Mouse (Mus musculus) gonadal fat pad, adult 2 months (tissue): ENCODE results near the gene Olfr353. TPM values are rescaled to one million over a fixed set of nuclear protein-coding genes. Genes with fewer than 3 reads are reported as not detected.

Experiments used
- DNase-seq: peaks from one replicate; pipeline ENCODE4 v3.0.0-alpha.2; 2012; ENCODE audit warnings: low read depth
- polyA plus RNA-seq: library from polyadenylated mRNA; depleted of rRNA; stranded (reverse); fragments of >200 nt; gene quantifications from 2 replicates; pipeline ENCODE4 v1.2.3, GENCODE M21; 2012; rRNA removed

Olfr353 gene
- not detected in 2 replicates for polyA plus RNA-seq

- no peak for DNase-seq
Observed at GRCm38 (mm10) chr2:36892836-36893235, at the start of gene Olfr353. Gene Olfr353, minus strand, starts transcription at chr2:36892936.

- DNase-seq: no peak
Observed at GRCm38 (mm10) chr2:36936821-36937220, 44.1 kb upstream of the Olfr353 start, which contains the start of gene Olfr356. Gene Olfr356, plus strand, starts transcription at chr2:36937121.

- no peak for DNase-seq
Observed at GRCm38 (mm10) chr2:36928797-36929196, 36.1 kb upstream of the Olfr353 start, which contains the start of gene Olfr355. Gene Olfr355, minus strand, starts transcription at chr2:36928897.

- no peak for DNase-seq
Observed at GRCm38 (mm10) chr2:36905380-36905779, 12.6 kb upstream of the Olfr353 start, which contains the start of gene Olfr354. Gene Olfr354, plus strand, starts transcription at chr2:36905680.

- no peak for DNase-seq
Observed at GRCm38 (mm10) chr2:36897114-36897513, 4.4 kb upstream of the Olfr353 start.

GRCm38 (mm10) chr2:36868160-36868559 is 24.6 kb downstream of the Olfr353 start, which contains the start of gene Olfr352:
Gene Olfr352, plus strand, starts transcription at chr2:36868460.
- no peak for DNase-seq

- no peak for DNase-seq
Observed at GRCm38 (mm10) chr2:36862560-36862959, 30.2 kb downstream of the Olfr353 start, which contains the start of gene Olfr351. Gene Olfr351, minus strand, starts transcription at chr2:36862660.

- no peak for DNase-seq
Observed at GRCm38 (mm10) chr2:36846010-36846409, 46.7 kb downstream of the Olfr353 start, which contains the start of gene Olfr350. Gene Olfr350, plus strand, starts transcription at chr2:36846310.

Other genes with a start within 250 kb of the Olfr353 start
- not detected in 2 replicates for gene Olfr346, start 207.1 kb downstream of the Olfr353 start, polyA plus RNA-seq
- not detected in 2 replicates for gene Olfr347, start 161.0 kb downstream of the Olfr353 start, polyA plus RNA-seq
- not detected in 2 replicates for gene Olfr348, start 108.7 kb downstream of the Olfr353 start, polyA plus RNA-seq
- gene Olfr50, start 102.4 kb downstream of the Olfr353 start, polyA plus RNA-seq: not detected in 2 replicates
- gene Olfr3, start 75.9 kb downstream of the Olfr353 start, polyA plus RNA-seq: not detected in 2 replicates
- gene Olfr350, start 46.6 kb downstream of the Olfr353 start, polyA plus RNA-seq: not detected in 2 replicates
- not detected in 2 replicates for gene Olfr351, start 30.3 kb downstream of the Olfr353 start, polyA plus RNA-seq
- not detected in 2 replicates for gene Olfr352, start 24.5 kb downstream of the Olfr353 start, polyA plus RNA-seq
- not detected in 2 replicates for gene Olfr354, start 12.7 kb upstream of the Olfr353 start, polyA plus RNA-seq
- gene Olfr355, start 36.0 kb upstream of the Olfr353 start, polyA plus RNA-seq: not detected in 2 replicates
- gene Olfr356, start 44.2 kb upstream of the Olfr353 start, polyA plus RNA-seq: not detected in 2 replicates
- gene Olfr357, start 100.9 kb upstream of the Olfr353 start, polyA plus RNA-seq: not detected in 2 replicates
- gene Olfr358, start 116.4 kb upstream of the Olfr353 start, polyA plus RNA-seq: not detected in 2 replicates
- not detected in 2 replicates for gene Olfr360, start 172.8 kb upstream of the Olfr353 start, polyA plus RNA-seq
- not detected in 2 replicates for gene Olfr361, start 196.4 kb upstream of the Olfr353 start, polyA plus RNA-seq
- not detected in 2 replicates for gene Olfr362, start 225.0 kb upstream of the Olfr353 start, polyA plus RNA-seq
- not detected in 2 replicates for gene Olfr364-ps1, start 246.4 kb upstream of the Olfr353 start, polyA plus RNA-seq